Mouse (Mus musculus): Measurements from ENCODE around the gene Rhpn2.

DNA sequence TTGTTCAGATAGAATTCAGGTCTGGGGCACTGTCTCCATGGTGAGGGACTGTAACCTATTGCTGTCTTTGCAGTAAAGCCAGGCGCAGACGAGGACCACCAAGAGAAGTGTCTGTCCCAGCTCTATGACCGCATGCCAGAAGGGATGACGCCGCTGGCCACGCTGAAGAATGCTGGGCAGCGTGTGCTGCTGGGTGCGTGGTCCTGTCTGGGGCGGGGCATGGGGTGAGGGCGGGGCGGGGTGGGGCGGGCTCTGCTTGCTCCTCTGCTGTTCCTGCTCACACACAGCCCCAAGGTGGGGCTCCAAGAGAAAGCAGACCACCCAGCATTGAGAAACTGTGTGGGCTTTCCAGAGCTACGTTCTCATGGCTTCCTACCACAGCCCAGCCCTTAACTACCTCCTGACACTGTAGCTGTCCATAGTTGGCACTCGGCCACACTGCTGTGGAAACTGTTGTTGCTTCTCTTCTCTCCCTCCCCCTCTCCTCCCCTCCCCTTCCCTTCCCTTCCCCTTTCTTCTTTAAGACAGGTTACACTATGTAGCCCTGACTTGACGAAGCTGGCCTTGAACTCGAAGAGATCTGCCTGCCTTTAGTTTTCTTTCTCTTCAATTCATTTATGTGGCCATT lies 45.6 kb downstream of the Rhpn2 start:
- TF ChIP-seq POLR2A (IDR thresholded peaks at IDR 0.05; ENCODE audit: low read depth, low read length) (no peak), CTCF (conservative IDR thresholded peaks at IDR 0.05; ENCODE audit: insufficient read depth, insufficient read length, low read depth, low read length) (no peak)

Measured in kidney, adult 2 months (tissue).